Mouse (Mus musculus) forebrain, postnatal 0 days (tissue): ENCODE results near the gene Cst10. TPM values are rescaled to one million over a fixed set of nuclear protein-coding genes. Genes with fewer than 3 reads are reported as not detected.

Experiments used
- ATAC-seq: fragments of 200-750 bp; cut with Nextera tagmentation; 2 replicates; pipeline ENCODE4 v1.8.0; 2017; ENCODE audit warnings: mild to moderate bottlenecking, moderate library complexity
- DNase-seq: peaks from one replicate; pipeline ENCODE4 v3.0.0-alpha.2; 2015
- H3K27ac ChIP-seq: fragments of 300-500 bp; sonication (generic); 2 replicates; pipeline ENCODE4 v1.5.1; 2014; ENCODE audit warnings: low read depth, mild to moderate bottlenecking, antibody characterized with exemption, low read length, moderate library complexity, mixed read lengths
- H3K27me3 ChIP-seq: fragments of 300-500 bp; sonication (generic); 2 replicates; pipeline ENCODE4 v1.6.1; 2014; ENCODE audit warnings: mild to moderate bottlenecking, low read length, mixed read lengths; ENCODE audit not compliant: insufficient read depth
- H3K36me3 ChIP-seq: fragments of 300-500 bp; sonication (generic); 2 replicates; pipeline ENCODE4 v1.6.1; 2014; ENCODE audit warnings: mild to moderate bottlenecking, moderate library complexity; ENCODE audit not compliant: insufficient read depth
- H3K4me1 ChIP-seq: fragments of 300-500 bp; sonication (generic); 2 replicates; pipeline ENCODE4 v1.6.1; 2014; ENCODE audit warnings: antibody characterized with exemption; ENCODE audit not compliant: insufficient read depth
- H3K4me2 ChIP-seq: fragments of 300-500 bp; sonication (generic); 2 replicates; pipeline ENCODE4 v1.6.1; 2014; ENCODE audit warnings: low read depth, mild to moderate bottlenecking, moderate library complexity
- H3K4me3 ChIP-seq: fragments of 300-500 bp; sonication (generic); 2 replicates; pipeline ENCODE4 v1.5.1; 2014; ENCODE audit warnings: low read depth, low read length, mixed read lengths
- H3K9ac ChIP-seq: fragments of 300-500 bp; sonication (generic); 2 replicates; pipeline ENCODE4 v1.6.1; 2014; ENCODE audit warnings: mild to moderate bottlenecking
- H3K9me3 ChIP-seq: fragments of 300-500 bp; sonication (generic); 2 replicates; pipeline ENCODE4 v1.6.1; 2016; ENCODE audit warnings: low read length
- CTCF ChIP-seq: sonication (generic); IDR thresholded peaks from 2 replicates; pipeline ENCODE4 v1.5.1; 2016; ENCODE audit warnings: antibody characterized with exemption, control low read depth, low read depth
- WGBS: fragments of 180-500 bp; shearing (Covaris S2); extraction: QIAGEN DNeasy Blood & Tissue Kit; methylation state at CpG from one replicate; pipeline ENCODE4 v1.1.7; 2014; 5-methylcytosine and 5-hydroxymethylcytosine counted together
- polyA plus RNA-seq: library from polyadenylated mRNA; unstranded; fragments of >200 nt; fragmentation: Nextera tagmentation; extraction: Ambion mirVana; gene quantifications from 2 replicates; pipeline ENCODE4 v1.2.1, GENCODE M21; 2015
- total RNA-seq: library from RNA; depleted of rRNA; stranded (reverse); fragments of >200 nt; gene quantifications from 2 replicates; pipeline ENCODE4 v1.2.3, GENCODE M21; 2014; rRNA removed

The Cst10 gene
- not detected in 2 replicates for total RNA-seq
- polyA plus RNA-seq: not detected in 2 replicates

GRCm38 (mm10) chr2:149404757-149405156 is at the start of gene Cst10:
TSS of gene Cst10 (plus strand) at chr2:149405057.
- WGBS: 80% methylated on average over 1 of the region's 1 CpGs
- Histone ChIP-seq H3K4me1 (no peaks in the 10 kb centered on the region), H3K9me3 (no peaks in the 10 kb centered on the region), H3K36me3 (no peaks in the 10 kb centered on the region), H3K27me3 (no peaks in the 10 kb centered on the region), H3K27ac (no peak within 1 kb of the TSS), H3K4me3 (no peak within 1 kb of the TSS), H3K4me2 (no peak within 1 kb of the TSS), H3K9ac (no peak within 1 kb of the TSS)
- no peak for TF ChIP-seq CTCF
- no peak for DNase-seq
- ATAC-seq: no peak

GRCm38 (mm10) chr2:149392951-149393350 is 11.9 kb upstream of the Cst10 start:
- no peak overlapping the region for H3K9ac ChIP-seq
- TF ChIP-seq CTCF: no peak
- 19% methylated on average over 3 of the region's 3 CpGs for WGBS
- H3K4me3 ChIP-seq: no peak overlapping the region
- ATAC-seq (no peak), DNase-seq (peak; percentile 0)
- H3K9me3 ChIP-seq: no peaks in the 10 kb centered on the region
- H3K27ac ChIP-seq: no peak overlapping the region
- H3K4me1 ChIP-seq: no peaks in the 10 kb centered on the region
- H3K4me2 ChIP-seq: no peak overlapping the region
- H3K36me3 ChIP-seq: no peaks in the 10 kb centered on the region
- no peaks in the 10 kb centered on the region for H3K27me3 ChIP-seq

- peak; percentile 76 for ATAC-seq
- Histone ChIP-seq H3K4me3 (no peak overlapping the region), H3K27me3 (no peaks in the 10 kb centered on the region), H3K27ac (no peak overlapping the region), H3K9ac (no peak overlapping the region), H3K36me3 (no peaks in the 10 kb centered on the region), H3K9me3 (no peaks in the 10 kb centered on the region), H3K4me2 (no peak overlapping the region), H3K4me1 (no peaks in the 10 kb centered on the region)
- WGBS: 23% methylated on average over 3 of the region's 4 CpGs
- TF ChIP-seq CTCF: peak; percentile 70
- peak; percentile 81 for DNase-seq
Observed at GRCm38 (mm10) chr2:149422564-149422963, 17.7 kb downstream of the Cst10 start.
